Mouse (Mus musculus): ENCODE results near the gene Skp2. TPM values are rescaled to one million over a fixed set of nuclear protein-coding genes. Genes with fewer than 3 reads are reported as not detected.

The Skp2 gene
- polyA plus RNA-seq, 1 experiment from 2014 or later = 41.0 TPM

DNA sequence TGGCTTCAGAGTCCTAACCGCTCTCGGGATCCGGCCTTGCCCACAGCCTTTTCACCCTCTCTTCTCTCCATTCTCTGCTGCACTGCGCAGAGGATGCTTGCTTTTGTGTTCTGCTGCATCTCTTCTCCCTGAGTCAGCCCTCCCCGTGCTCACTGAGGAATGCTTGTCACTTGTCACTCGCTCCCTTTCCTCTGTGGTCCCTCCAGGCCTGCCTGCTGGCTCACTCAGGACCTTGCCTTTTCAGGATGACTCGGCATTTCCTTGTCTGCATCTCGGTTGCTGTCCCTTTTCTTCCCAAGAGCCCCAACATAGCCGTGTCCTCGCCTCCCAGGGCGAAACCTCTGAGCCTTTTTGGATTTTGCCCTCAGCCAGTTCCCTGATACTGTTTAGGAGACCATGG lies 68.4 kb downstream of the Skp2 start:
- Histone ChIP-seq H3K27ac (replicated peaks) (no peak overlapping the region), H3K4me3 (no peak overlapping the region), H3K36me3 (no peaks in the 10 kb centered on the region), H3K9ac (replicated peaks) (no peak overlapping the region), H3K9me3 (no peaks in the 10 kb centered on the region), H3K4me1 (no peaks in the 10 kb centered on the region), H3K27me3 (no peaks in the 10 kb centered on the region), H3K4me2 (replicated peaks) (no peak overlapping the region)
- no peak for ATAC-seq (replicated peaks)
- WGBS = 55% methylated on average over 11 of the region's 11 CpGs

DNA sequence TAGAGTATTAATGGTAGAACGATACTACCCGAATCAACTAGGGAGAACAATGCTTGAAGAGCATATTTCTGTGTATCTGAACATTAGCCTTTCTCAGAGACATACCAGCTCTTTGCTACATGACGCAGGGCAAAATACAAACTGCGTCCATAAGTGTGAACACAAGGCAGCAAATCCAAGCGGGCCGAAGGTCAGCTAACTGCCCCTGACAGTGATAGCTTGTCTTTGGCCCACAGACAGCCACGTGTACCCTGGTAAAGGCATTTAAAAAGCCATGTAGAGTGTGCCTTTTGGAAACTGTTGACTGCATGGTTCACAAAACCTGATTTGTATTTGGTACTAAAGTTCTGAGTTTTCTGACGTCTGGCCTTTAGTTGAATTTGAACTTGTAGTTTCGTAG lies 72.5 kb downstream of the Skp2 start:
- H3K4me2 ChIP-seq (replicated peaks) = no peak overlapping the region
- 92% methylated on average over 9 of the region's 9 CpGs for WGBS
- ATAC-seq (replicated peaks) = no peak

DNA sequence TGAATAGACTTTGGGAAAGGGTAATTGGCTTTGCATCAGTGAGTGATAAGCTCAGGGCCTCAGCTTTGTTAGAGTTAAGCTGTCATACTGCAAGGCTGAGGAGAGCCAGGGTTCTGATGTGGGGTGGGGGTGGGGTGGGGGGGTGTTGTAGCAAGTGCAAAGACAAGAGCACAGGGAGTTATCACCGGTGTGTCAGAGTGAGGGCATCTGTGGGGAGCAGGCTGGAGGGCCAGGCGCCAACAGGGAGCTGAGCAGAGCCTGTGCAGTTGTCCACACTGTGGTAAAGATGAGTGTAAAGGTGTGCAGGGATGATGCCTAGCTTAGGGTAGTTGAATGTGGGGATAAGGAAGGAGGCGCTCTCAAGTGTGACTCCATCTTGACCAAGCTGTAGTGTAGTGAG lies 73.9 kb downstream of the Skp2 start:
- Histone ChIP-seq H3K4me2 (replicated peaks) (no peak overlapping the region), H3K27me3 (no peaks in the 10 kb centered on the region), H3K9me3 (no peaks in the 10 kb centered on the region), H3K9ac (replicated peaks) (no peak overlapping the region), H3K27ac (replicated peaks) (no peak overlapping the region), H3K36me3 (no peaks in the 10 kb centered on the region), H3K4me1 (no peaks in the 10 kb centered on the region), H3K4me3 (no peak overlapping the region)
- WGBS = 72% methylated on average over 3 of the region's 3 CpGs
- ATAC-seq (replicated peaks) = no peak

More for the DNA sequence above, 72.5 kb downstream of the Skp2 start:
- Histone ChIP-seq H3K27ac (replicated peaks) (no peak overlapping the region), H3K4me1 (no peaks in the 10 kb centered on the region), H3K4me3 (no peak overlapping the region), H3K9ac (replicated peaks) (no peak overlapping the region), H3K27me3 (no peaks in the 10 kb centered on the region), H3K36me3 (no peaks in the 10 kb centered on the region), H3K9me3 (no peaks in the 10 kb centered on the region)

- no peak overlapping the region for H3K4me3 ChIP-seq
- no peaks in the 10 kb centered on the region for H3K9me3 ChIP-seq
- H3K36me3 ChIP-seq = no peaks in the 10 kb centered on the region
- 61% methylated on average over 4 of the region's 4 CpGs for WGBS
- no peak overlapping the region for H3K4me2 ChIP-seq (replicated peaks)
- H3K27ac ChIP-seq (replicated peaks) = no peak overlapping the region
- peaks cover 4% of the 10 kb centered on the region; the same call in 1 of the 2 replicates for H3K4me1 ChIP-seq
- ATAC-seq (replicated peaks) = no peak
- no peaks in the 10 kb centered on the region for H3K27me3 ChIP-seq
- no peak overlapping the region for H3K9ac ChIP-seq (replicated peaks)
Observed at GRCm38 (mm10) chr15:9080206-9080605, 75.0 kb downstream of the Skp2 start.

DNA sequence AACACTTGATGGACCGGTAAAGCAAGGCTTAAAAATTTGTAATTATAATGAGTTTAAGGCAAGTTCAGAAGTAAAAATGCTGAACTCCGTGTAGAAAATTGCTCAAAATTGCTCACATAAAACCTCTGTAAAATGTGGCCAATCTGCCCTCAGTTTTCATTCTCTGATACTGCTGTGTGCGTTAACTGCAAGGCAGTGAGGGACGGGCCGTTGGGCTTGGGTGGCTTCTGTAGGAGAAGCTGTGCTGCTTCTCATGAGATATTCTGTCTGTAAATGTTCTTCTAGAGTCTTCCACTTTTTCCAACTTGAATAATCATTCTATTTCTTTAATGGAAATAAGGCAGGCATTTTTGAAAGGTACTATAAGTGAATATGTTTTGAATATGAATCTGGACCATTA lies 75.6 kb downstream of the Skp2 start:
- no peak for ATAC-seq (replicated peaks)
- 56% methylated on average over 5 of the region's 5 CpGs for WGBS
- H3K4me3 ChIP-seq = no peak overlapping the region

DNA sequence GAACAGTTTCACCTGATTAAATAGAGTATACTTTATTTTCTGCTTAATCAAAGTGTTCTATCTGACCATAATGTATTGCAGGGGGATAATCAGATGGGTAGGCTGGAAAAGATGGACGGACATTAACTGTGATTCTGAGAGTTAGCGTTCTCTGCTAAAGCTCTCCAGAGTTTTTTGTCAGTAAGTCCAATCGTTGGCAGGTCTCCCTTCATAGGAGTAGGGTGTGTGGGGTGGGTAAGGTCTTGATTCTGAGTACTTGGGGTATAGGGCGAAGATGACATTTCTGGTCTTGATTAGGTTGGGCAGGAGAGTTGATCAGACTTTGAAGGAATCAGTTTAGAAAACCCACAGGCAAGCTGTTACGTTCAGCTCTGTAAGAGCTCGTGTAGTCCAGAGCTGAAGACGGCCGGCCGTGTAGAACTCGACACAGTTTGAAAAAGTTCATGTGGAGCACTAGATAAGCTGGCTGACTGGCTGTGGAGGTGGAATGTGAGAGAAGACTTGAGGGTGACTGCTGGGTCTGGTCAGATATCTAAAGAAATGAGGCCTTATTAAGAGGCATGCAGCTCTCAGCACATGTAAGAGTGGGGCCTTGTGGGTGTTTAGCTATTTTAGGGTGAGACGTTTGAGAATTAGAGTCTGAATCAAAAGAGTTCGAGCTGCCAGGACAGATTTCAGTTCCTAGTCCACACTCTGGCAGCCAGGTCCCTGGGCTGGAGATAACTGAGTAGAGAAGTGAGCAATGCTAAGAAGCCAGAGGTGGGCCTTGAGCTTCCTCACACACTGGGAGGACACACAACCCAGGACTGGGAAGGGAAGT lies 76.5 kb downstream of the Skp2 start:
- Histone ChIP-seq H3K9ac (replicated peaks) (no peak overlapping the region), H3K27me3 (no peaks in the 10 kb centered on the region), H3K36me3 (no peaks in the 10 kb centered on the region), H3K4me3 (no peak overlapping the region), H3K4me1 (peaks cover 16% of the 10 kb centered on the region), H3K27ac (replicated peaks) (no peak overlapping the region), H3K9me3 (no peaks in the 10 kb centered on the region), H3K4me2 (replicated peaks) (no peak overlapping the region)
- no peak for ATAC-seq (replicated peaks)
- WGBS = 81% methylated on average over 12 of the region's 12 CpGs

More for the DNA sequence above, 75.6 kb downstream of the Skp2 start:
- H3K9ac ChIP-seq (replicated peaks) = no peak overlapping the region
- no peaks in the 10 kb centered on the region for H3K9me3 ChIP-seq
- no peaks in the 10 kb centered on the region for H3K36me3 ChIP-seq
- H3K27me3 ChIP-seq = no peaks in the 10 kb centered on the region
- no peak overlapping the region for H3K4me2 ChIP-seq (replicated peaks)
- H3K27ac ChIP-seq (replicated peaks) = no peak overlapping the region
- H3K4me1 ChIP-seq = peaks cover 8% of the 10 kb centered on the region

- no peak overlapping the region for H3K4me2 ChIP-seq (replicated peaks)
- H3K27ac ChIP-seq (replicated peaks) = no peak overlapping the region
- no peak overlapping the region for H3K9ac ChIP-seq (replicated peaks)
- H3K27me3 ChIP-seq = no peaks in the 10 kb centered on the region
- H3K4me3 ChIP-seq = no peak overlapping the region
- no peak for ATAC-seq (replicated peaks)
- no peaks in the 10 kb centered on the region for H3K36me3 ChIP-seq
- 75% methylated on average over 14 of the region's 14 CpGs for WGBS
- H3K4me1 ChIP-seq = peaks cover 33% of the 10 kb centered on the region
- H3K9me3 ChIP-seq = no peaks in the 10 kb centered on the region
Observed at GRCm38 (mm10) chr15:9075608-9076200, 79.5 kb downstream of the Skp2 start.

DNA sequence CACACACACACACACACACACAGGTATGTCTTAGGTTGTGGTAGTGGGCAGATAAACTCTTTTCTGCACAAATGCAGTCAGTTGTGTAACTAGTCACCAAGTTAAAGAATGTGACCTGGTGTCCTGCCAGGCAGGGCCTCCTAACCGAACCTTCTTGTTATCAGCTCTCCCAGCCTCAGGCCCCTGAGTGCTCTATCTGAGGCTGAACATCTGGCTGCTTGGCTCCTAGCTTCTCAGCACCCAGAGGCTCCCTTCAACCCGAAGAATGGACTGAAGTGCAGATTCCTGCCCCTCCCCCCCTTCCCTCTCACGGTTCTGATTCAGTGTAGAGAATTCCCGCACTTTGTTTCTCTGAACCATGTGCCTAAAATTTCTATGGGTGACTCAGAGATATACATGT lies 80.6 kb downstream of the Skp2 start:
- Histone ChIP-seq H3K36me3 (no peaks in the 10 kb centered on the region), H3K9ac (replicated peaks) (no peak overlapping the region), H3K4me2 (replicated peaks) (no peak overlapping the region), H3K27ac (replicated peaks) (no peak overlapping the region), H3K4me1 (peaks cover 41% of the 10 kb centered on the region), H3K27me3 (no peaks in the 10 kb centered on the region), H3K4me3 (no peak overlapping the region), H3K9me3 (no peaks in the 10 kb centered on the region)
- no peak for ATAC-seq (replicated peaks)
- WGBS = 29% methylated on average over 4 of the region's 4 CpGs

- Histone ChIP-seq H3K27me3 (no peaks in the 10 kb centered on the region), H3K27ac (replicated peaks) (no peak overlapping the region), H3K9me3 (no peaks in the 10 kb centered on the region), H3K4me1 (peaks cover 41% of the 10 kb centered on the region), H3K4me2 (replicated peaks) (no peak overlapping the region), H3K4me3 (no peak overlapping the region), H3K36me3 (no peaks in the 10 kb centered on the region), H3K9ac (replicated peaks) (no peak overlapping the region)
- WGBS = 20% methylated on average over 2 of the region's 2 CpGs
- ATAC-seq (replicated peaks) = no peak
Observed at GRCm38 (mm10) chr15:9074139-9074538, 81.1 kb downstream of the Skp2 start.

DNA sequence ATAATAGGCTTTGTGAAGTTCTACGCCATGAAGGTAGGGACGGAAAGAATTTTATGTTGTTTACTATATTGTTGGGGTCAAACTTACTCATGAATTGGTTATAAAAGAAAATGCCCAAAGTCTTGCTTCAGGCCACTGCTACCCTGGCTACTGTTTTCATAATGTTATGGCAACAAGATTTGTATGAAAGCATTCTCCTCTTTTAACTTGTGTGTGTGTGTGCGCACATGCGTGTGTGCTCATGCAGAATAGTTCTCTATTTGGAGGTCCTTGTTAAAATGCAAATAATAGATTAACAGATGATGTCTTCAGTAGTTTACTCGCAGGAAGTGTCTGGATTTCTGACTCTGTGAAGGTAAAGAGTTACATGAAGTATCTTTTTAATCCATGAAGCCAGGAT lies 81.5 kb downstream of the Skp2 start:
- H3K9ac ChIP-seq (replicated peaks) = no peak overlapping the region
- H3K4me3 ChIP-seq = no peak overlapping the region
- H3K9me3 ChIP-seq = no peaks in the 10 kb centered on the region
- no peaks in the 10 kb centered on the region for H3K27me3 ChIP-seq
- whole genome bisulfite sequencing = 72% methylated on average over 5 of the region's 5 CpGs
- ATAC-seq (replicated peaks) = no peak
- H3K4me2 ChIP-seq (replicated peaks) = no peak overlapping the region
- peaks cover 41% of the 10 kb centered on the region for H3K4me1 ChIP-seq
- no peak overlapping the region for H3K27ac ChIP-seq (replicated peaks)
- H3K36me3 ChIP-seq = no peaks in the 10 kb centered on the region

GRCm38 (mm10) chr15:9073067-9073608 lies 82.1 kb downstream of the Skp2 start:
- H3K27ac ChIP-seq (replicated peaks) = no peak overlapping the region

DNA sequence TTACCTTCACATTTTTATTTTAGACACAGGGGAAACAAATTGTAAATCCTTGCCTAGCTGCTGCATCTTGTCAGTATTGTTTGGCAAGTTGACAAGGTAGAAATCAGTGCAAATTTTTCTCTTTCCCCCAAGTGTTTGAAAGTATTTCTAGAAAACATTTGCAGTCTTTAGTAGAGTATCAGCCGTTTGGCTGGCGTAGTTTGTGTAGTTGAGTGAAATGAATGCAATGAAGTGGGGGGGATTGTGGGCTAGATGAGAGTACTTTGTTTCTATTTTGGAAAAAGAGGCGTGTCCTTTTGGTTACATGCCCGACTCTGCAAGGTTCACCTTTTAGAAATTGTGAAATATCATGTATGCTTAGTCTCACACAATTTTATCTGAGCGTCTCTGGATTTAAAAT lies 82.6 kb downstream of the Skp2 start:
- ATAC-seq (replicated peaks) = no peak
- peak overlapping the region; percentile 76 for H3K4me3 ChIP-seq
- peaks cover 41% of the 10 kb centered on the region for H3K4me1 ChIP-seq
- H3K9ac ChIP-seq (replicated peaks) = no peak overlapping the region
- H3K9me3 ChIP-seq = no peaks in the 10 kb centered on the region
- WGBS = 29% methylated on average over 5 of the region's 5 CpGs
- no peaks in the 10 kb centered on the region for H3K27me3 ChIP-seq
- H3K36me3 ChIP-seq = no peaks in the 10 kb centered on the region
- peak overlapping the region; percentile 60 for H3K4me2 ChIP-seq (replicated peaks)
- no peak overlapping the region for H3K27ac ChIP-seq (replicated peaks)

More at GRCm38 (mm10) chr15:9073067-9073608, 82.1 kb downstream of the Skp2 start:
- no peaks in the 10 kb centered on the region for H3K36me3 ChIP-seq
- peak overlapping the region; percentile 60 for H3K4me2 ChIP-seq (replicated peaks)
- no peak overlapping the region for H3K9ac ChIP-seq (replicated peaks)
- H3K4me3 ChIP-seq = 0 out of 2 replicates have a peak overlapping the region, but pooled peaks have one; percentile 76
- 55% methylated on average over 12 of the region's 12 CpGs for WGBS
- H3K27me3 ChIP-seq = no peaks in the 10 kb centered on the region
- H3K4me1 ChIP-seq = peaks cover 41% of the 10 kb centered on the region
- H3K9me3 ChIP-seq = no peaks in the 10 kb centered on the region
- ATAC-seq (replicated peaks) = no peak
